Mouse (Mus musculus): ENCODE measurements at regions not wholly inside any gene's neighbourhood (a gene's known extent, or its start where the extent isn't known, plus 50 kb on each side); places are given as distances from the start of the nearest gene placed in this dataset.

DNA sequence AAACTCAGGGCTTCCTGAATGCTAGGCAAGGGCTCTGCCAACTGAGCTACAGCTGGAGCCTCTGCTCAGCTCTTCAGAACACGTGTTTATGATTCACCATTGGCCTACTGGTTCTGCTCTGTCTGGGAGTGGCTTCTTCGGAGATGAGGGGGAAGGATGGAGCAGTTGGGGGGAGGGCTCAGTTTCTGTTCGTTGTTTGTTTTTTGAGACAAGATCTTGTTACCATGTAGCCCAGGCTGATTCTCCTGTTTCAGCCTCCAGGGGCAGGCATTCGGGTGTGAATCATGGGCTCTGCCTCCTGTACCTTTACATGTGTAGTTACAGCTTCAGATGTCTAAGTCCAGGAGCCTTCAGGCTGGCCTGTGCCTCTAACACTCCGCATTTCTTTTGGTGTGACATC, 285.3 kb upstream of the Gadl1 start:
- TF ChIP-seq GATA1 (IDR thresholded peaks at IDR 0.05; ENCODE audit: low read length) (no peak), TAL1 (IDR thresholded peaks at IDR 0.05; ENCODE audit: low read length) (no peak)
